Mouse (Mus musculus) granulocyte monocyte progenitor cell, adult 5-6 weeks (primary cell): ENCODE measurements around the gene Sry. TPM values are rescaled to one million over a fixed set of nuclear protein-coding genes. Genes with fewer than 3 reads are reported as not detected.

Experiments
- ATAC-seq: replicated peaks from 2 replicates; pipeline ENCODE4 v1.8.0; 2016; ENCODE audit warnings: mild to moderate bottlenecking, moderate TSS enrichment, inconsistent platforms; ENCODE audit not compliant: poor library complexity, severe bottlenecking
- total RNA-seq, 2 experiments: library from RNA; stranded (forward) in 1 of 2; stranded (reverse) in 1 of 2; fragments of 200-712, 200-1000 nt in 1 of 2; fragments of >200 nt in 1 of 2; fragmentation: Nextera tagmentation in 1 of 2; gene quantifications; 2 replicates each; pipeline ENCODE4 v1.2.3; 2014 to 2017

Sry gene
- total RNA-seq (2014; fragmentation: Nextera tagmentation) (not detected in 2 replicates), total RNA-seq (2017) (not detected in 2 replicates)

GRCm38 (mm10) chrY:2663558-2663957 lies at the start of gene Sry:
TSS of gene Sry (minus strand) at chrY:2663658.
- ATAC-seq = no peak

Other genes starting within 250 kb of the Sry start
- gene H2al2c, start 64.6 kb downstream of the Sry start, total RNA-seq (2014; fragmentation: Nextera tagmentation) = not detected in 2 replicates
- gene H2al2c, start 64.6 kb downstream of the Sry start, total RNA-seq (2017) = not detected in 2 replicates
- gene H2al2b, start 57.0 kb upstream of the Sry start, total RNA-seq (2014; fragmentation: Nextera tagmentation) = not detected in 2 replicates
- gene H2al2b, start 57.0 kb upstream of the Sry start, total RNA-seq (2017) = not detected in 2 replicates
- not detected in 2 replicates for gene Gm4064, start 132.5 kb upstream of the Sry start, total RNA-seq (2014; fragmentation: Nextera tagmentation)
- gene Gm4064, start 132.5 kb upstream of the Sry start, total RNA-seq (2017) = not detected in 2 replicates
- gene Rbmy, start 167.0 kb upstream of the Sry start, total RNA-seq (2014; fragmentation: Nextera tagmentation) = not detected in 2 replicates
- gene Rbmy, start 167.0 kb upstream of the Sry start, total RNA-seq (2017) = not detected in 2 replicates
- not detected in 2 replicates for gene Gm10256, start 167.0 kb upstream of the Sry start, total RNA-seq (2014; fragmentation: Nextera tagmentation)
- not detected in 2 replicates for gene Gm10256, start 167.0 kb upstream of the Sry start, total RNA-seq (2017)
- gene Gm10352, start 237.3 kb upstream of the Sry start, total RNA-seq (2014; fragmentation: Nextera tagmentation) = not detected in 2 replicates
- gene Gm10352, start 237.3 kb upstream of the Sry start, total RNA-seq (2017) = not detected in 2 replicates